Mouse (Mus musculus) cerebellum, adult 8-10 months (tissue): ENCODE measurements around the gene Gstt4.
A peak's percentile ranks its signal among the peaks of the same experiment; 100 is the strongest.

Source experiments
- DNase-seq: peaks from one replicate; pipeline ENCODE4 v3.0.0; 2022

Gene Gstt4

GRCm38 (mm10) chr10:75835307-75835706, 13.0 kb upstream of the Gstt4 start:
- DNase-seq = peak; percentile 38

DNA sequence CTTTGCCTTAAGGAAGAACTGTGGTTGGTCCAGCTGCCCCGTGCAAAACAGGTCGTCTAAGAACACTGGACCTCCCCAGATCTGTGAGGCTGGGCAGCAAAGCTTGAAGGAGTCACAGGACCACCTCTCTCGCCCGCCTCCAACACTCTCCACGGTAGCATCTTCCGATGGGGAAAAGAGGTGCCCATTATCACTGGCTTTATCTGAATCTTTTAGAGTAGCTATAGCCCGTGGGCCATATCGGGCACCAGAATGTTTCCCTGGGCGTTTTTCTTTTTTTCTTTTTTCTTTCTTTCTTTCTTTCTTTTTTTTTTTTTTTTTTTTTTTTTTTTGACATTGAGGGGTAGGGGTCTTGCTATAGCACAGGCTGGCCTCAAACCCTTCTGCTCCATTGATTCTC, 12.4 kb upstream of the Gstt4 start:
- DNase-seq = no peak

GRCm38 (mm10) chr10:75834250-75834649, 11.9 kb upstream of the Gstt4 start:
- DNase-seq = peak; percentile 62

GRCm38 (mm10) chr10:75833456-75834080, 11.2 kb upstream of the Gstt4 start:
- no peak for DNase-seq

DNA sequence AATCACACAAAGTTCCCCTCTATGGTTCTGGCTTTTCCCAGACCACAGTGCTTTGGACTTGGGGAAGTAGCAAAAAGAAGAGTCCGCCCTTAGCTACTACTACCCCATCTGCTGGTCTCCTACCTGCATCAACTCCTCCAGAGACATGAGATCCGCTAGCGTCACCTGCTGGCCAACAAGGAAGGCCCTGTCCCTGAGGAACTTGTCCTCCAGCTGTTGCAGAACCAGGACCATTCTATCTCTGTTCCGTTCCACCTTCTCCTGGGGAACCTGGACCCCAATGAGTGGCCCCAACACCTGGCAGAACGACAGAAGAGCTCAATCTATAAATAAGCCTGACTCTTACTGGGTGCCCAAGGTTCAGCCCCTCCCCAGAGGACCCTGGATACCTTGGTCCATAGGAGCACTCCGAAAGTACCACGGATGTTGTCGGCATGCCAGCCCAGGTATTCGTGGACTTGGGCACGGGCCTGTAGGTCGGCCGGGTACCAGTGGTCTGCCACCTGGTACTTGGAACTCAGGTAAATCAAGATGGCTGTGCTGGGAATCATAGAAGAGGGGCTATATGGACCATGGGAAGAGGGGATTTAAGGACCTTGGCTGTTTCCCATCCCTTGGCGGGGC, 10.0 kb upstream of the Gstt4 start:
- DNase-seq = peak; percentile 53

- no peak for DNase-seq
Measured at GRCm38 (mm10) chr10:75830275-75830670, 7.9 kb upstream of the Gstt4 start.

DNA sequence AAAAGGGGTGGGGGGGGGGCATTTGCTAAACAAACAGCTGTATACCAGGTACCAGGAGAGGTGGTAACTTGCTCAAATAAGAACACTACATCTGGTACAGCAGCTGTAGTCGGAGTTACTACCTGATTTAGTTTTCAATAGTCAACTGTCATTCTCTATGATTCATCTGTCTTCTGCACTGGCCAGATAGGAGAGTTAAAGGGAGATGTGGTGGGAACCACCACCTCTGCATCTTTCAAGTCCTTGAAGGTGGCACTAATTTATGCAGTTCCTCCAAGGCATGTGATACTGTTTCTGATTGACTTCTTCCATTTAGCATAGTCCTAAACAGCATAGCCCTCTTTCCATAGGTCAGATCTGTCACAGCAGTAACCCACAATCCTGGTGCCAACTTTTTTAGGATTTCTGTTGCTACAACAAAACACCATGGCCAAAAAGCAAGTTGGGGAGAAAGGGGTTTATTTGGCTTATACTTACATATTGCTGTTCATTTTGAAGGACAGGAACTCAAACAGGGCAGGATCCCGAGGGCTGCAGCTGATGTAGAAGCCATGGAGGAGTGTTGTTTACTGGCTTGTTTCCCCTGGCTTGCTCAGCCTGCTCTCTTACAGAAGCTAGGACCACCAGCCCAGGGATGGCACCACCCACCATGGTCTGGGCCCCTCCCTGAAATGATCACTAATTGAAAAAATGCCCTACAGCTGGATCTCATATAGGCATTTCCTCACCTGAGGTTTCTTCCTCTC, 7.4 kb upstream of the Gstt4 start:
- no peak for DNase-seq

GRCm38 (mm10) chr10:75828500-75828931, 6.2 kb upstream of the Gstt4 start:
- DNase-seq = peak; percentile 73

DNA sequence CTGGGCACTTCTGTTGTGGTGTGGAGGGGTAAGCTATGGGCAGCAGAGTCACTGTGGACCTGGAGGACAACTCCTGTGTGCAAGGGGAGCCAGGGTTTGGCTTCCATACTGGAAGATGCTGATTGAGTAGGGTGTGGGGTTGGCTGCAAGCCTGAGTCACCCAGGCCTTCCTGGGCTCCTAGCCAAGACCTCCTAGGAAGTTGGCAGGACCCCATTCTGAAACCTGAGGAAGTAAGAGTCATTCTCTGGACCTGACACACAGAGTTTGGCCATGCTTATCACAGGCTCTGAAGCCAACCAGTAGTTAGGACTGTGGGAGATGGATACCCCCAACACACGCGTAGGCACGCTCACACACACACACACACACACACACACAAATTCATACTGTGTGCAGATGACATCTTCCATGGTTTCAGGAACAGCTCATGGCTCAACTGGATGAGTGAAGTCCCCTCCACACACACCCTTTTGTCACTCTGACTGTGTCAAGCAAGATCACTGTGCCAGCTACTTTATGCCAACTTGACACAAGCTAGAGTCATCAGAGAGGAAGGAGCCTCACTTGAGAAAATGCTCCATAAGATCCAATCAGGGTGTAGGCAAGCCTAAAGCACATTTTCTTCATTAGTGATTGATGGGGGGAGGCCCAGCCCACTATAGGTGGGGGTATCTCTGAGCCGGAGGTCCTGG, 5.5 kb upstream of the Gstt4 start:
- DNase-seq = peak; percentile 59

DNA sequence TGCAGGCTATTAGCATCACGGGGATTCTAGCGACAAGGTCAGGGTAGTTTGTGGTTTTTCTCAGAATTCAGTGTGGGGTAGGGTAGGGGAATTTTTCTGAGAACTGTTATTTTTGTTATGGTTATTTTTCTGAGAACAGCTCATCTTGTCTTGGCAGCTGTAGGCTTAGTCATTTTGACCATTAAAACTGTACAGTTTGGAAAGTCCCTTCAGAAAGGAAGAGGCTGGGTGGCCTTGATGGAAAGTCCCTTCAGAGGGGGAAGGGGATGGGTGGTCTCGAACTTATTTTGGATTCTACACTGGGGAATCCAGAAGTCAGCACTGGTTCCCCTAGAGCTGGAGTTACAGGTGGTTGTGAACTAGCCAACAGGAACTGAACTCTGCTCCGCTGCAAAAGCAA, 2.2 kb upstream of the Gstt4 start:
- DNase-seq = no peak

DNA sequence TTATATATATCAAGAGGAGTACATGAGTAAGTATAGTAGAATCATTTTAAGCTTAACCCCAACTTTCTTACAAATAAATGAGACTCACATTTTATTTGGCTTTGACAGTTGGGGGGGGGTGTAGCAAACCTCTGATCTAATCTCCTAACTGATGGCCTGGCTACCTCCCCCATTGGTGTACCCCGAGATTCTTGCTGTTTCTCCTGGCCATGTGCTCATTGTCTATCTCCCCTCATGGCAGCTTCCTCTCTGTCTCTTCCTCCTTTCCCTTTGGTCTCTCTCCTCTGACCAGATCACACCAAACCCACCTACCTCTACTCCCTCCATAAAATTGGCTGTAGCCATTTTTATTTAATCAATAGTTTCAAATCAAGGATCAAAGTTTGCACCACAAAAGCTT, 1.4 kb upstream of the Gstt4 start:
- no peak for DNase-seq

GRCm38 (mm10) chr10:75819882-75820281, 2.5 kb downstream of the Gstt4 start:
- DNase-seq = no peak

GRCm38 (mm10) chr10:75818641-75819040, 3.7 kb downstream of the Gstt4 start:
- no peak for DNase-seq

DNA sequence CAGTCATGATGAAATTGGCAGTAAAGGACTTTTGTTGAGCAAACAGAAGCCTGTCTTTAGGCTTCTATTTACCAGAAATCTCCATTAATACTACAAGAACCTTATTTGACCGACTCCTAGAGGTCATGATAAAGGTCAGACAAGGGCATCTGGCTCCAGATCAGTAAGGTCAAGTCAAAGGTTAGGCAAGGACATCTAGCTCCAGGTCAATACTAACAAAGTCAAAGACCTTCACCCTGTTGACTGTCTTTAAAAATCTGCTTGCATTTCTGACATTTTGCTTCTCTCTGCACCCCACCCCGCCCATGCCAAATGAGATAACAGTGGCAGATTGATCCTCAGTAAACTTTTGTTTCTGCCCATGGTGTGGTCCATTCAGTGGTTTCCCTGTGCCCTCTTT, 18.1 kb downstream of the Gstt4 start:
- DNase-seq = no peak

- peak; percentile 68 for DNase-seq
Measured at GRCm38 (mm10) chr10:75798176-75798696, 24.1 kb downstream of the Gstt4 start, which contains the start of gene Gstt1. Gstt1 (minus strand) TSS chr10:75798584.

GRCm38 (mm10) chr10:75797619-75798175, 24.6 kb downstream of the Gstt4 start:
- DNase-seq = peak; percentile 73

DNA sequence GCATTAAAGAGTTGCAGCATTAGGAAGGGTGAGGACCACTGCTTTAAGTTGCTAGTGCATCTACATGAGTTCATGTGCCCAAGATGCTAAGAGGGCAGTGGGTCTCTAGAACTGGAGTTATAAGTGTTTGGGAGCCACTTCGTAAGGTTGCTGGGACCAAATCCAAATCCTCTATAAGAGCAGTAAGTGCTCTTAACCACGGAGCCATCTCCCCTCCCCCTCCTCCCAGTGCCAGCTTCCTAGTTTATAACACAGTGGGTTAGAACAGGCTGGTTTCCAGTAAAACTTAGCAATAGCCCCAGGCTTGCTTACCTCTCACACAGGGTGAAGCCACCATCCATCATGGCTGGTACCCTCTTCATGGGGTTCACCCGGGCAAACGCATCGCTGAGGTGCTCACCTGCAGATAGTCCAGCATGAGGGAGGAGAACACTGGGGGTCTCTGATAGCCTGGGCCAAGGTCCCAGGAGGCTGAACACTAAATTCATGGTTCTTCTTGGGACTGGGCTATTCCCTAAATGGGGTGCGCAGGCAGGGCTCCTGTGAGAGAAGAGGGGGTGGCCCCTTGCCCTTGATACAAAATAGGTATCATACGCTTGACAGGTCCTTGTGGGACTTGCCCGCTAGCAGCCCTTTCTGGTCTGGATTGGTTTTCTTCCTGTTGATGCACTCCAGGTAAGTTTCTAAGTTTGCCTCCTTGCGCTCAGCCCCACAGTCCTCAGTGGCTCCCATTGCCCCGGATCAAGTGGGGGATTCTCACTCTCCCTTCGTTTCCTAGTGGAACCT, 25.4 kb downstream of the Gstt4 start:
- peak; percentile 42 for DNase-seq

- no peak for DNase-seq
Measured at GRCm38 (mm10) chr10:75794880-75795279, 27.5 kb downstream of the Gstt4 start.

DNA sequence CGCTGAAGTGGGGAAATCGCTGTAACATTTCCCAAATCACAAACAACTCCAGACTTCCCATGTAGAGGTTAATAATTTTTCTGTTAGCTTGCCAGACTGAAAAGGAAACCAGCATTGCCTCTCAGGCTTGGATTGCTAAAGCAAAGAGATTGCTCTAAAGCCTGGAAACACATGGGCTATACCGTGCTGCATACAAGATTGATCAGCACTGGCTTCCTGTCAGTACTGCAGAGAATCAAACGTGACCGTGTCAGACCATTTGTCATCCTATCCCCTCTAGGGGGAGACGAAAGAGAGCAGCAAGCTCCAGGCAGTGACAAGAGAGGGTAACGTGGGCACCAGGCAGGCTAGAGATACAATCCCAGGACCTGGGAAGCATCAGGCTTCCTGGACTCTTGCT, 31.6 kb downstream of the Gstt4 start:
- DNase-seq = no peak

- no peak for DNase-seq
Measured at GRCm38 (mm10) chr10:75789841-75790240, 32.5 kb downstream of the Gstt4 start.

DNA sequence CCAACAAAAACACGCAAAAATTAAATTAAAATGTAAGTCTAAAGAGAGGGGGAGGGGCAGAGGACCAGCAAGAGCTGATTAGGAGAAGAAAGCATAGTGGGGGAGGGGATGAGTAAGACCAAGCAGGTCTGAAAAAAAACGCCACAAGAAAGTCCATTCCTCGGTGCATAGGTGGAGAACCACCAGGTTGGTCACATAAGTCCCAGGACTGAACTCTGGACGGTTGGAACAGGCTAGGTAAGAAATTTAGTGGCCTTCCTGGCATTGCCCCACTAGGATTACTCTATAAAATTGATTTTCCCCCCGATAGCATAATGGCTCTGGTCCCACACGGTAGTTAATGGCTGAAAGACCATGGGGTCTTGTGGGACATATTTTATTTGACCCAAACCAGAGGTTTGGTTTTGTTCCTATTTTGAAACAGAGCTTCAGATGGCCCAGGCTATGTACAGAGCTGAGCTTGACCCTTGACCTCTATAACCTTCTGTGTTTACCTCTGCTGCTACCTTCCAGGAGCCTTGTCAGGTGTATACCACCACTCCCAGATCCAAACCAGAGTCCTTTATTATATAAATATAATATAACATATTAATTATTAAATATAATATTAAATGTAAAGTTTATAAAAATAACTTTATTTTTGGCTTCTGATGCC, 33.1 kb downstream of the Gstt4 start:
- DNase-seq = no peak

DNA sequence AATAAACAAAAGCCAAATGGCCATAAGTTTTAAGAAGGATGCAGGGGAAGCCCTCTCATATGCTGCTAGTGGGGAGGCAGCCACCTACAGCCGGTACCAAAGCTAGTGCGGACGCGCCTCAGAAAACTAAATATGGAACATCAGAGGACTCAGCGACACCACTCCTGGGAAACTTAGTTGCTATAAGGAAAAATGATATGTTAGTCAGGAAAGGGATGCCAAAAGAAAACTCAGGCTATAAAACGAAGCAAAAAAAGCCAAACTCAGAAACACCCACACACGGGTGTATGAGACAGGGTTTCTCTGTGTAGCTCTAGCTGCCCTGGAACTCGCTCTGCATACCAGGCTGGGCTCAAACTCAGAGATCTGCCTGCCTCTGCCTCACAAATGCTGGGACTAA, 34.1 kb downstream of the Gstt4 start:
- DNase-seq = no peak
